Mouse (Mus musculus): ENCODE measurements around the gene Larp4.

GRCm38 (mm10) chr15:99936659-99937058 lies 33.2 kb upstream of the Larp4 start:
- TF ChIP-seq GATA1 (IDR thresholded peaks at IDR 0.05; ENCODE audit: low read length) (no peak), TAL1 (IDR thresholded peaks at IDR 0.05; ENCODE audit: low read length) (no peak)

Measured in erythroblast, embryonic 14.5 days (primary cell).